In the genomic region with DNA sequence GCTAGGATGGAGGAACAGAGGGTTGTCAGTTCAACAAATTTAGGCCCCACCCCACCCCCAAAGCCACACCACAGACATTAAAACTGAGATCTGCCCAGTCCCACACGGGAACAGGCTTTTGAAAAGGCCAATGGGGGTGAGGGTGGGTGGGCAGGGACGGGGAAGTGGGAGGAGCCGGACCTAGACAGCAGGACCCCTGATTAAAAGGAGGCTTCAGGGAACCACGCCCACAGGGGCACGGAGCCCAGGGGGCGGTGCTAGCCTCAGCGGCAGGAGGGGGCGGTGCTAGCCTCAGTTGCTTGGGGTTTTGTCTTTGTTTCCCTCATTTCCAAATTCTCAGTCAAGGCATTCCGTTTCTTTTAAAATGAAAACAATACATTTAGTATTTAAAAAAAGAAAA, we compare ENCODE assay signal across 9 mouse cellular contexts. TPM values are rescaled to one million over a fixed set of nuclear protein-coding genes. Genes with fewer than 3 reads are reported as not detected.
DNase-seq lines count a peak whose midpoint lies in the region; ATAC-seq and TF ChIP-seq lines count a peak whose summit lies in the region.
"Had no signal": no experiment of that assay in that cellular context is flagged by ENCODE, and none has a peak within 500 bp of the region (broad histone marks: within the 10 kb centered on the region; RNA-seq: fewer than 3 reads in every experiment).

No protein-coding gene starts in this region.

- no peak overlapping the region for H3K4me3 ChIP-seq in heart, embryonic 13.5 days
- H3K4me3 ChIP-seq in heart, adult 2 months, result no peak overlapping the region
- H3K4me3 ChIP-seq in MEL (ENCODE audit: control insufficient read depth in 1 of 2, insufficient read depth in 1 of 2, low read depth in 2 of 2, low read length in 2 of 2), result peak overlapping the region in 1 of 2 experiments; percentile 36; a peak in 1 of 4 replicates
- H3K4me3 ChIP-seq in forebrain, embryonic 14.5 days (ENCODE audit: low read depth, low read length), result no peak overlapping the region
- H3K4me3 ChIP-seq in liver, postnatal 0 days (ENCODE audit: low read depth, low read length), result no peak overlapping the region

- 9% methylated on average over 9 of the region's 9 CpGs for WGBS in heart, embryonic 13.5 days
- 29% methylated on average over 9 of the region's 9 CpGs for WGBS in heart, adult 2 months
- WGBS in forebrain, embryonic 14.5 days, result 1% methylated on average over 9 of the region's 9 CpGs
- 10% methylated on average over 9 of the region's 9 CpGs for WGBS in liver, postnatal 0 days (ENCODE audit: insufficient replicate concordance)

- H3K79me2 ChIP-seq in heart, adult 2 months (replicated peaks; ENCODE audit: control insufficient read depth, insufficient read depth, low read length), result no peaks in the 10 kb centered on the region; the same call in 1 of the 2 replicates
- H3K79me2 ChIP-seq in MEL (ENCODE audit: control insufficient read depth, insufficient read depth, low read length, poor library complexity), result no peaks in the 10 kb centered on the region

- no peaks in the 10 kb centered on the region for H3K9me3 ChIP-seq in heart, embryonic 13.5 days
- no peaks in the 10 kb centered on the region for H3K9me3 ChIP-seq in MEL (replicated peaks; ENCODE audit: insufficient read depth, low read length)
- H3K9me3 ChIP-seq in forebrain, embryonic 14.5 days (replicated peaks; ENCODE audit: control insufficient read depth, low read length), result no peaks in the 10 kb centered on the region
- no peaks in the 10 kb centered on the region for H3K9me3 ChIP-seq in liver, postnatal 0 days (ENCODE audit: low read length)

- H3K27ac ChIP-seq in heart, embryonic 13.5 days (replicated peaks), result no peak overlapping the region
- H3K27ac ChIP-seq in heart, adult 2 months, result no peak overlapping the region
- no peak overlapping the region for H3K27ac ChIP-seq in MEL (ENCODE audit: control insufficient read depth, low read depth, low read length)
- H3K27ac ChIP-seq in forebrain, embryonic 14.5 days (ENCODE audit: low read depth, low read length), result 0 out of 2 replicates have a peak overlapping the region, but pooled peaks have one; percentile 29
- H3K27ac ChIP-seq in liver, postnatal 0 days (ENCODE audit: low read depth), result no peak overlapping the region

- no peak for TF ChIP-seq RAD21 in MEL (IDR thresholded peaks at IDR 0.05; ENCODE audit: low read depth, low read length)

- no peak overlapping the region for H3K9ac ChIP-seq in heart, embryonic 13.5 days
- no peak overlapping the region for H3K9ac ChIP-seq in heart, adult 2 months (ENCODE audit: low read depth, low read length)
- H3K9ac ChIP-seq in MEL (ENCODE audit: control insufficient read depth, low read depth, low read length, poor library complexity, severe bottlenecking), result no peak overlapping the region
- H3K9ac ChIP-seq in forebrain, embryonic 14.5 days (ENCODE audit: low read length), result no peak overlapping the region
- no peak overlapping the region for H3K9ac ChIP-seq in liver, postnatal 0 days (replicated peaks)

- H3K27me3 ChIP-seq in heart, embryonic 13.5 days (replicated peaks), result no peaks in the 10 kb centered on the region
- H3K27me3 ChIP-seq in heart, adult 2 months (ENCODE audit: control insufficient read depth, insufficient read depth, low read length), result no peaks in the 10 kb centered on the region
- H3K27me3 ChIP-seq in MEL (ENCODE audit: control insufficient read depth in 1 of 2, insufficient read depth in 2 of 2, low read length in 2 of 2), result no peaks in the 10 kb centered on the region
- H3K27me3 ChIP-seq in forebrain, embryonic 14.5 days (replicated peaks; ENCODE audit: control insufficient read depth, insufficient read depth, low read length), result no peaks in the 10 kb centered on the region
- no peaks in the 10 kb centered on the region for H3K27me3 ChIP-seq in liver, postnatal 0 days (ENCODE audit: insufficient read depth, low read length)

- no peak for TF ChIP-seq EP300 in heart, adult 2 months (IDR thresholded peaks at IDR 0.05; ENCODE audit: insufficient read depth, low read depth, low read length)
- TF ChIP-seq EP300 in MEL (IDR thresholded peaks at IDR 0.05; ENCODE audit: low read depth in 1 of 2, low read length in 2 of 2), result no peak
- no peak for TF ChIP-seq EP300 in liver, postnatal 0 days (IDR thresholded peaks at IDR 0.05; ENCODE audit: low read depth)

- no peak for TF ChIP-seq POLR2A in heart, adult 2 months (IDR thresholded peaks at IDR 0.05; ENCODE audit: insufficient read depth, low read depth, low read length)
- TF ChIP-seq POLR2A in MEL (IDR thresholded peaks at IDR 0.05; ENCODE audit: control insufficient read depth in 1 of 2, insufficient read depth in 1 of 2, low read depth in 1 of 2, low read length in 2 of 2, poor library complexity in 1 of 2), result no peak

- intact Hi-C loops in heart, adult 2 months (cut with DNase I), result no loop called here

- no peak for DNase-seq in heart, adult 2 months
- DNase-seq in MEL (ENCODE audit: low read depth, low spot score), result peak; percentile 72
- peak; percentile 83 for DNase-seq in forebrain, embryonic 14.5 days (ENCODE audit: low spot score)
- DNase-seq in liver, postnatal 0 days, result peak; percentile 36
- no peak for DNase-seq in c-Kit-positive CD71-positive TER-119-positive erythroid progenitor cells, embryonic 14.5 days (ENCODE audit: low spot score)
- DNase-seq in cerebellum, postnatal 36 days, result no peak
- DNase-seq in layer of hippocampus, postnatal 25 days (ENCODE audit: extremely low spot score in 1 of 2, low spot score in 1 of 2), result no peak

- peaks cover 66% of the 10 kb centered on the region for H3K4me1 ChIP-seq in heart, embryonic 13.5 days
- H3K4me1 ChIP-seq in heart, adult 2 months (ENCODE audit: control insufficient read depth, insufficient read depth, low read length), result peaks cover 10% of the 10 kb centered on the region
- H3K4me1 ChIP-seq in MEL (ENCODE audit: control insufficient read depth in 1 of 2, insufficient read depth in 2 of 2, low read length in 2 of 2), result peaks cover 0 to 10% of the 10 kb centered on the region in 2 experiments; a peak in 1 of 4 replicates
- H3K4me1 ChIP-seq in forebrain, embryonic 14.5 days (ENCODE audit: control insufficient read depth, insufficient read depth, low read length), result peaks cover 20% of the 10 kb centered on the region
- peaks cover 16% of the 10 kb centered on the region for H3K4me1 ChIP-seq in liver, postnatal 0 days (ENCODE audit: insufficient read depth)

- no peak for ATAC-seq in heart, embryonic 13.5 days (ENCODE audit: extremely low read depth, insufficient number of reproducible peaks, low FRiP score, low TSS enrichment)
- peak; percentile 76 for ATAC-seq in forebrain, embryonic 14.5 days
- no peak for ATAC-seq in liver, postnatal 0 days

- H3K4me2 ChIP-seq in heart, embryonic 13.5 days, result peak overlapping the region; percentile 36
- H3K4me2 ChIP-seq in forebrain, embryonic 14.5 days (ENCODE audit: low read length), result peak overlapping the region; percentile 23; the same call in 1 of the 2 replicates
- H3K4me2 ChIP-seq in liver, postnatal 0 days (ENCODE audit: low read depth, low read length), result no peak overlapping the region

- peaks cover 31% of the 10 kb centered on the region for H3K36me3 ChIP-seq in heart, embryonic 13.5 days
- H3K36me3 ChIP-seq in heart, adult 2 months (ENCODE audit: control insufficient read depth, insufficient read depth, low read length), result no peaks in the 10 kb centered on the region
- H3K36me3 ChIP-seq in MEL (ENCODE audit: control insufficient read depth in 1 of 2, insufficient read depth in 2 of 2, low read length in 2 of 2), result no peaks in the 10 kb centered on the region
- peaks cover 20% of the 10 kb centered on the region for H3K36me3 ChIP-seq in forebrain, embryonic 14.5 days (ENCODE audit: control insufficient read depth, insufficient read depth, low read length)
- no peaks in the 10 kb centered on the region for H3K36me3 ChIP-seq in liver, postnatal 0 days (replicated peaks; ENCODE audit: insufficient read depth, low read length)

- no peak for TF ChIP-seq CTCF in heart, adult 2 months (IDR thresholded peaks at IDR 0.05)
- no peak for TF ChIP-seq CTCF in MEL (IDR thresholded peaks at IDR 0.05 in 2 of 3, conservative IDR thresholded peaks at IDR 0.05 in 1 of 3; ENCODE audit: control insufficient read depth in 1 of 3, insufficient read depth in 1 of 3, low read depth in 2 of 3, low read length in 3 of 3, poor library complexity in 1 of 3, severe bottlenecking in 1 of 3)
- TF ChIP-seq CTCF in liver, postnatal 0 days (IDR thresholded peaks at IDR 0.05; ENCODE audit: low read depth), result no peak

TF ChIP-seq in MEL, 35 proteins besides CTCF, POLR2A, EP300 and RAD21:
- TF ChIP-seq POLR2AphosphoS2 (IDR thresholded peaks at IDR 0.05; ENCODE audit: low read length), result no peak
- TF ChIP-seq GATA1 (IDR thresholded peaks at IDR 0.05; ENCODE audit: low read depth, low read length), result no peak
- TF ChIP-seq USF1 (IDR thresholded peaks at IDR 0.05; ENCODE audit: low read depth, low read length), result no peak
- no peak for TF ChIP-seq MXI1 (IDR thresholded peaks at IDR 0.05; ENCODE audit: low read depth, low read length)
- TF ChIP-seq UBTF (IDR thresholded peaks at IDR 0.05; ENCODE audit: borderline replicate concordance, insufficient read depth, low read depth, low read length), result no peak
- no peak for TF ChIP-seq BHLHE40 (IDR thresholded peaks at IDR 0.05; ENCODE audit: borderline replicate concordance, low read depth, low read length)
- no peak for TF ChIP-seq SMC3 (IDR thresholded peaks at IDR 0.05; ENCODE audit: low read depth, low read length)

RNA-seq across cellular contexts. Expression of gene Zfp362, which starts 10.2 kb away (rescaled TPM):
- polyA plus RNA-seq in heart, embryonic 13.5 days (2015; fragmentation: Nextera tagmentation; extraction: Ambion mirVana), result 19.2 and 20.9 TPM in 2 replicates
- 10 to 100 TPM; 11.9 to 12.8 TPM for total RNA-seq in heart, adult 2 months (2021)
- polyA plus RNA-seq in heart, adult 2 months (2012; rRNA removed), result 13.2 and 18.8 TPM in 2 replicates
- 2.4 and 2.7 TPM in 2 replicates for total RNA-seq in MEL (2012; rRNA removed)
- 10 to 100 TPM in 1 of 2 experiments, not detected in 1; 30.1 TPM for polyA plus RNA-seq in MEL (2012; ENCODE audit: insufficient read depth in 1 of 2, insufficient read length in 2 of 2, low read depth in 1 of 2, low replicate concordance in 2 of 2, missing spikeins in 1 of 2)
- polyA plus RNA-seq in forebrain, embryonic 14.5 days (2014; fragmentation: Nextera tagmentation; extraction: Ambion mirVana), result 26.1 and 31.3 TPM in 2 replicates
- 5.1 and 5.4 TPM in 2 replicates for polyA plus RNA-seq in liver, postnatal 0 days (2015; fragmentation: Nextera tagmentation; extraction: Ambion mirVana)
- 10 to 100 TPM; 24.7 to 33.8 TPM for total RNA-seq in layer of hippocampus, postnatal 25 days (2021)

RNA-seq across cellular contexts. Expression of gene A3galt2, which starts 40.4 kb away (rescaled TPM):
- 0.09 TPM in 2 replicates for polyA plus RNA-seq in heart, embryonic 13.5 days (2015; fragmentation: Nextera tagmentation; extraction: Ambion mirVana)
- under 1 TPM; 0.08 to 0.16 TPM for total RNA-seq in heart, adult 2 months (2021)
- polyA plus RNA-seq in heart, adult 2 months (2012; rRNA removed), result 0.15 and 0.37 TPM in 2 replicates
- not detected in 2 replicates for total RNA-seq in MEL (2012; rRNA removed)
- under 1 TPM in 1 of 2 experiments, not detected in 1; 0.06 TPM for polyA plus RNA-seq in MEL (2012; ENCODE audit: insufficient read depth in 1 of 2, insufficient read length in 2 of 2, low read depth in 1 of 2, low replicate concordance in 2 of 2, missing spikeins in 1 of 2)
- polyA plus RNA-seq in forebrain, embryonic 14.5 days (2014; fragmentation: Nextera tagmentation; extraction: Ambion mirVana), result 0.27 and 0.38 TPM in 2 replicates
- polyA plus RNA-seq in liver, postnatal 0 days (2015; fragmentation: Nextera tagmentation; extraction: Ambion mirVana), result not detected in 2 replicates
- under 1 TPM; 0.12 to 0.14 TPM for total RNA-seq in layer of hippocampus, postnatal 25 days (2021)
- total RNA-seq: hematopoietic stem cell, adult 5-6 weeks had no signal

Comparison
In these comparisons a context has a peak if more than half of its experiments do, and no peak if none do; other contexts are left out.
1. DNase-seq: peak in MEL (single experiment), forebrain, embryonic 14.5 days (single experiment) and liver, postnatal 0 days (single experiment); none in heart, adult 2 months (0 of 2), c-Kit-positive CD71-positive TER-119-positive erythroid progenitor cells, embryonic 14.5 days (single experiment), cerebellum, postnatal 36 days (0 of 2) and layer of hippocampus, postnatal 25 days (0 of 2).